Mouse (Mus musculus): ENCODE results near the gene Krt6b. TPM values are rescaled to one million over a fixed set of nuclear protein-coding genes. Genes with fewer than 3 reads are reported as not detected.

Krt6b gene
- polyA plus RNA-seq (2015; fragmentation: Nextera tagmentation; extraction: Ambion mirVana), result 0.06 TPM in 2 replicates

GRCm38 (mm10) chr15:101680187-101680586 is at the start of gene Krt6b:
Gene Krt6b, minus strand, starts transcription at chr15:101680287.

GRCm38 (mm10) chr15:101712720-101713119 is 32.6 kb upstream of the Krt6b start, which contains the start of gene Krt5:
Gene Krt5, minus strand, starts transcription at chr15:101712898.

GRCm38 (mm10) chr15:101694207-101694606 is 14.1 kb upstream of the Krt6b start, which contains the start of gene Krt6a:
Gene Krt6a, minus strand, starts transcription at chr15:101694307.

GRCm38 (mm10) chr15:101647280-101647679 is 32.8 kb downstream of the Krt6b start, which contains the start of gene Gm5478:
Gene Gm5478, minus strand, starts transcription at chr15:101647380.

GRCm38 (mm10) chr15:101627884-101628283 is 52.2 kb downstream of the Krt6b start, which contains the start of gene Gm5414:
Gene Gm5414, minus strand, starts transcription at chr15:101628188.

Other genes starting within 250 kb of the Krt6b start
- 0.05 and 0.34 TPM in 2 replicates for gene Krt87, start 241.5 kb downstream of the Krt6b start, polyA plus RNA-seq (2015; fragmentation: Nextera tagmentation; extraction: Ambion mirVana)
- not detected in 2 replicates for gene Krt88, start 232.5 kb downstream of the Krt6b start, polyA plus RNA-seq (2015; fragmentation: Nextera tagmentation; extraction: Ambion mirVana)
- not detected in 2 replicates for gene Krt81, start 216.5 kb downstream of the Krt6b start, polyA plus RNA-seq (2015; fragmentation: Nextera tagmentation; extraction: Ambion mirVana)
- 0.12 and 0.25 TPM in 2 replicates for gene Krt86, start 206.8 kb downstream of the Krt6b start, polyA plus RNA-seq (2015; fragmentation: Nextera tagmentation; extraction: Ambion mirVana)
- 1.3 and 1.7 TPM in 2 replicates for gene Krt83, start 188.8 kb downstream of the Krt6b start, polyA plus RNA-seq (2015; fragmentation: Nextera tagmentation; extraction: Ambion mirVana)
- not detected in 2 replicates for gene Gm49425, start 163.0 kb downstream of the Krt6b start, polyA plus RNA-seq (2015; fragmentation: Nextera tagmentation; extraction: Ambion mirVana)
- not detected in 2 replicates for gene Krt84, start 147.5 kb downstream of the Krt6b start, polyA plus RNA-seq (2015; fragmentation: Nextera tagmentation; extraction: Ambion mirVana)
- gene Krt82, start 129.6 kb downstream of the Krt6b start, polyA plus RNA-seq (2015; fragmentation: Nextera tagmentation; extraction: Ambion mirVana), result not detected in 2 replicates
- not detected in 2 replicates for gene Krt90, start 117.3 kb downstream of the Krt6b start, polyA plus RNA-seq (2015; fragmentation: Nextera tagmentation; extraction: Ambion mirVana)
- gene Krt75, start 106.4 kb downstream of the Krt6b start, polyA plus RNA-seq (2015; fragmentation: Nextera tagmentation; extraction: Ambion mirVana), result not detected in 2 replicates
- not detected in 2 replicates for gene Gm5414, start 52.1 kb downstream of the Krt6b start, polyA plus RNA-seq (2015; fragmentation: Nextera tagmentation; extraction: Ambion mirVana)
- gene Gm5478, start 32.9 kb downstream of the Krt6b start, polyA plus RNA-seq (2015; fragmentation: Nextera tagmentation; extraction: Ambion mirVana), result not detected in 2 replicates
- gene Krt6a, start 14.0 kb upstream of the Krt6b start, polyA plus RNA-seq (2015; fragmentation: Nextera tagmentation; extraction: Ambion mirVana), result 0.14 TPM in 1 of 2 replicates, not detected in the other
- 0.06 and 0.11 TPM in 2 replicates for gene Krt5, start 32.6 kb upstream of the Krt6b start, polyA plus RNA-seq (2015; fragmentation: Nextera tagmentation; extraction: Ambion mirVana)
- gene Krt71, start 62.8 kb upstream of the Krt6b start, polyA plus RNA-seq (2015; fragmentation: Nextera tagmentation; extraction: Ambion mirVana), result not detected in 2 replicates
- gene Krt72, start 106.2 kb upstream of the Krt6b start, polyA plus RNA-seq (2015; fragmentation: Nextera tagmentation; extraction: Ambion mirVana), result not detected in 2 replicates
- not detected in 2 replicates for gene Krt73, start 122.1 kb upstream of the Krt6b start, polyA plus RNA-seq (2015; fragmentation: Nextera tagmentation; extraction: Ambion mirVana)
- not detected in 2 replicates for gene Krt2, start 137.9 kb upstream of the Krt6b start, polyA plus RNA-seq (2015; fragmentation: Nextera tagmentation; extraction: Ambion mirVana)
- 0.40 and 0.72 TPM in 2 replicates for gene Krt1, start 170.5 kb upstream of the Krt6b start, polyA plus RNA-seq (2015; fragmentation: Nextera tagmentation; extraction: Ambion mirVana)
- gene Krt77, start 189.4 kb upstream of the Krt6b start, polyA plus RNA-seq (2015; fragmentation: Nextera tagmentation; extraction: Ambion mirVana), result not detected in 2 replicates
- not detected in 2 replicates for gene Krt76, start 212.6 kb upstream of the Krt6b start, polyA plus RNA-seq (2015; fragmentation: Nextera tagmentation; extraction: Ambion mirVana)
- gene Krt4, start 244.4 kb upstream of the Krt6b start, polyA plus RNA-seq (2015; fragmentation: Nextera tagmentation; extraction: Ambion mirVana), result 0.59 and 1.5 TPM in 2 replicates

All from spleen, postnatal 0 days (tissue).